Mouse (Mus musculus) midbrain, embryonic 11.5 days (tissue): Measurements from ENCODE around the gene Muc20. TPM values are rescaled to one million over a fixed set of nuclear protein-coding genes. Genes with fewer than 3 reads are reported as not detected.

Experiments
- ATAC-seq: fragments of 200-750 bp; cut with Nextera tagmentation; 2 replicates; pipeline ENCODE4 v1.8.0; 2017; ENCODE audit warnings: moderate TSS enrichment, moderate library complexity; ENCODE audit not compliant: low FRiP score
- DNase-seq: peaks from one replicate; pipeline ENCODE4 v3.0.0; 2015; ENCODE audit warnings: low spot score; ENCODE audit errors: missing footprints
- H3K27ac ChIP-seq: fragments of 300-500 bp; sonication (generic); 2 replicates; pipeline ENCODE4 v1.5.1; 2014; ENCODE audit warnings: low read depth, low read length
- H3K27me3 ChIP-seq: fragments of 300-500 bp; sonication (generic); 2 replicates; pipeline ENCODE4 v1.6.1; 2014; ENCODE audit warnings: mild to moderate bottlenecking, low read length, moderate library complexity, mixed read lengths; ENCODE audit not compliant: control insufficient read depth, insufficient read depth
- H3K36me3 ChIP-seq: fragments of 300-500 bp; sonication (generic); 2 replicates; pipeline ENCODE4 v1.6.1; 2014; ENCODE audit warnings: mild to moderate bottlenecking, low read length, moderate library complexity, mixed read lengths; ENCODE audit not compliant: control insufficient read depth, insufficient read depth
- H3K4me1 ChIP-seq: fragments of 300-500 bp; sonication (generic); 2 replicates; pipeline ENCODE4 v1.6.1; 2014; ENCODE audit warnings: low read length; ENCODE audit not compliant: control insufficient read depth, insufficient read depth
- H3K4me2 ChIP-seq: fragments of 300-500 bp; sonication (generic); 2 replicates; pipeline ENCODE4 v1.6.1; 2014; ENCODE audit warnings: mild to moderate bottlenecking, moderate library complexity
- H3K4me3 ChIP-seq: fragments of 300-500 bp; sonication (generic); 2 replicates; pipeline ENCODE4 v1.5.1; 2014; ENCODE audit warnings: low read depth, low read length
- H3K9ac ChIP-seq: fragments of 300-500 bp; sonication (generic); 2 replicates; pipeline ENCODE4 v1.6.1; 2014; ENCODE audit warnings: low read length
- H3K9me3 ChIP-seq: fragments of 300-500 bp; sonication (generic); 2 replicates; pipeline ENCODE4 v1.6.1; 2016; ENCODE audit warnings: low read length; ENCODE audit not compliant: control insufficient read depth
- WGBS: fragments of 180-500 bp; shearing (Covaris S2); extraction: QIAGEN DNeasy Blood & Tissue Kit; methylation state at CpG from one replicate; pipeline ENCODE4 v1.1.7; 2014; 5-methylcytosine and 5-hydroxymethylcytosine counted together
- polyA plus RNA-seq: library from polyadenylated mRNA; unstranded; fragments of >200 nt; fragmentation: Nextera tagmentation; extraction: Ambion mirVana; gene quantifications from 2 replicates; pipeline ENCODE4 v1.2.1, GENCODE M21; 2014

Muc20 gene
- polyA plus RNA-seq, 1 experiment from 2014 or later, result not detected

- Histone ChIP-seq H3K27me3 (no peaks in the 10 kb centered on the region), H3K9me3 (no peaks in the 10 kb centered on the region), H3K36me3 (no peaks in the 10 kb centered on the region), H3K4me3 (no peak overlapping the region), H3K4me1 (peaks cover 2% of the 10 kb centered on the region; the same call in 1 of the 2 replicates), H3K4me2 (no peak overlapping the region), H3K9ac (no peak overlapping the region), H3K27ac (no peak overlapping the region)
- DNase-seq (peak; percentile 35), ATAC-seq (no peak)
- 87% methylated on average over 9 of the region's 9 CpGs for WGBS
Observed at GRCm38 (mm10) chr16:32741366-32741765, 55.9 kb downstream of the Muc20 start.

- no peak overlapping the region for H3K4me2 ChIP-seq
- ATAC-seq (no peak), DNase-seq (peak; percentile 68)
- H3K9me3 ChIP-seq, result no peaks in the 10 kb centered on the region
- H3K9ac ChIP-seq, result no peak overlapping the region
- no peaks in the 10 kb centered on the region for H3K27me3 ChIP-seq
- 68% methylated on average over 8 of the region's 8 CpGs for WGBS
- H3K27ac ChIP-seq, result no peak overlapping the region
- no peak overlapping the region for H3K4me3 ChIP-seq
- H3K4me1 ChIP-seq, result no peaks in the 10 kb centered on the region; the same call in 1 of the 2 replicates
- H3K36me3 ChIP-seq, result no peaks in the 10 kb centered on the region
Observed at GRCm38 (mm10) chr16:32740003-32740663, 57.1 kb downstream of the Muc20 start.

- no peaks in the 10 kb centered on the region for H3K27me3 ChIP-seq
- 55% methylated on average over 3 of the region's 3 CpGs for WGBS
Observed at GRCm38 (mm10) chr16:32736022-32736421, 61.2 kb downstream of the Muc20 start.

GRCm38 (mm10) chr16:32735586-32735985 is 61.6 kb downstream of the Muc20 start, which contains the start of gene Muc4:
Gene Muc4 (plus strand): TSS chr16:32735886.
- H3K4me1 ChIP-seq, result no peaks in the 10 kb centered on the region
- peaks cover 3% of the 10 kb centered on the region; the same call in 1 of the 2 replicates for H3K9me3 ChIP-seq
- H3K36me3 ChIP-seq, result no peaks in the 10 kb centered on the region
- H3K4me3 ChIP-seq, result no peak within 1 kb of the TSS
- no peak within 1 kb of the TSS for H3K4me2 ChIP-seq
- DNase-seq (peak; percentile 56), ATAC-seq (no peak)
- WGBS, result 96% methylated on average over 2 of the region's 2 CpGs
- no peak within 1 kb of the TSS for H3K27ac ChIP-seq
- no peak within 1 kb of the TSS for H3K9ac ChIP-seq
- no peaks in the 10 kb centered on the region for H3K27me3 ChIP-seq

More at GRCm38 (mm10) chr16:32736022-32736421, 61.2 kb downstream of the Muc20 start:
- H3K27ac ChIP-seq, result no peak overlapping the region
- H3K4me3 ChIP-seq, result no peak overlapping the region
- H3K9me3 ChIP-seq, result peaks cover 3% of the 10 kb centered on the region; the same call in 1 of the 2 replicates
- no peak overlapping the region for H3K4me2 ChIP-seq
- H3K36me3 ChIP-seq, result no peaks in the 10 kb centered on the region
- ATAC-seq (no peak), DNase-seq (peak; percentile 44)
- H3K9ac ChIP-seq, result no peak overlapping the region
- no peaks in the 10 kb centered on the region; the same call in 1 of the 2 replicates for H3K4me1 ChIP-seq

GRCm38 (mm10) chr16:32733213-32733612 is 64.0 kb downstream of the Muc20 start:
- ATAC-seq (no peak), DNase-seq (peak; percentile 39)
- no peak overlapping the region for H3K9ac ChIP-seq
- H3K4me1 ChIP-seq, result no peaks in the 10 kb centered on the region
- 88% methylated on average over 3 of the region's 3 CpGs for WGBS
- H3K27me3 ChIP-seq, result no peaks in the 10 kb centered on the region
- H3K4me3 ChIP-seq, result no peak overlapping the region
- no peaks in the 10 kb centered on the region for H3K36me3 ChIP-seq
- H3K27ac ChIP-seq, result no peak overlapping the region
- H3K9me3 ChIP-seq, result peaks cover 3% of the 10 kb centered on the region; the same call in 1 of the 2 replicates
- no peak overlapping the region for H3K4me2 ChIP-seq

- no peak overlapping the region for H3K4me3 ChIP-seq
- DNase-seq (peak; percentile 35), ATAC-seq (no peak)
- H3K4me2 ChIP-seq, result no peak overlapping the region
- H3K36me3 ChIP-seq, result no peaks in the 10 kb centered on the region
- 79% methylated on average over 1 of the region's 1 CpGs for WGBS
- no peak overlapping the region for H3K27ac ChIP-seq
- H3K9ac ChIP-seq, result no peak overlapping the region
- no peaks in the 10 kb centered on the region for H3K4me1 ChIP-seq
- H3K27me3 ChIP-seq, result no peaks in the 10 kb centered on the region
- peaks cover 2% of the 10 kb centered on the region; the same call in 1 of the 2 replicates for H3K9me3 ChIP-seq
Observed at GRCm38 (mm10) chr16:32728730-32729129, 68.5 kb downstream of the Muc20 start.

- Histone ChIP-seq H3K36me3 (no peaks in the 10 kb centered on the region), H3K4me1 (no peaks in the 10 kb centered on the region), H3K4me3 (no peak overlapping the region), H3K27me3 (no peaks in the 10 kb centered on the region), H3K9me3 (no peaks in the 10 kb centered on the region), H3K27ac (no peak overlapping the region), H3K4me2 (no peak overlapping the region), H3K9ac (no peak overlapping the region)
- DNase-seq (no peak), ATAC-seq (no peak)
Observed at GRCm38 (mm10) chr16:32728240-32728639, 69.0 kb downstream of the Muc20 start.

Other genes starting within 250 kb of the Muc20 start
- gene Tfrc, start 188.5 kb downstream of the Muc20 start, polyA plus RNA-seq, result 87.1 and 89.3 TPM in 2 replicates
- 6.1 and 6.6 TPM in 2 replicates for gene Tnk2, start 153.6 kb downstream of the Muc20 start, polyA plus RNA-seq
- 0.19 and 0.29 TPM in 2 replicates for gene Muc4, start 61.5 kb downstream of the Muc20 start, polyA plus RNA-seq
- gene Smbd1, start 13.0 kb upstream of the Muc20 start, polyA plus RNA-seq, result not detected in 2 replicates
- 130 and 137 TPM in 2 replicates for gene Fyttd1, start 80.1 kb upstream of the Muc20 start, polyA plus RNA-seq
- gene Rubcn, start 80.3 kb upstream of the Muc20 start, polyA plus RNA-seq, result 13.2 and 14.3 TPM in 2 replicates
- 33.7 and 37.9 TPM in 2 replicates for gene Lrch3, start 116.7 kb upstream of the Muc20 start, polyA plus RNA-seq